Mouse (Mus musculus) thymus, adult 2 months (tissue): ENCODE results near the gene Dek.

ENCODE experiments used
- CTCF ChIP-seq: fragments of 200-500 bp; IDR thresholded peaks from 2 replicates; pipeline ENCODE4 v1.5.1; 2012; ENCODE audit warnings: mild to moderate bottlenecking, control low read depth, low read length, moderate library complexity, borderline replicate concordance; ENCODE audit not compliant: control insufficient read depth, poor library complexity, insufficient read depth; ENCODE audit errors: extremely low read depth
- POLR2A ChIP-seq: fragments of 200-500 bp; IDR thresholded peaks from 2 replicates; pipeline ENCODE4 v1.6.1; 2012; ENCODE audit warnings: mild to moderate bottlenecking, low read length, control low read depth, moderate library complexity; ENCODE audit not compliant: control insufficient read depth, poor library complexity, insufficient read depth; ENCODE audit errors: extremely low read depth

- TF ChIP-seq CTCF (no peak), POLR2A (no peak)
Measured at GRCm38 (mm10) chr13:47122537-47123430, 16.8 kb upstream of the Dek start, which contains the start of gene Rnf144b.
